Mouse (Mus musculus) layer of hippocampus, adult 2 months (tissue): ENCODE measurements around the gene Ccnd3. TPM values are rescaled to one million over a fixed set of nuclear protein-coding genes. Genes with fewer than 3 reads are reported as not detected.

Experiments used
- DNase-seq, 2 experiments: peaks; one replicate each; pipeline ENCODE4 v3.0.0; 2022; ENCODE audit warnings: low spot score in 2 of 2
- H3K27ac ChIP-seq: fragments of 200-600 bp; 2 replicates; pipeline ENCODE4 v1.8.1; 2022
- H3K4me3 ChIP-seq: fragments of 200-600 bp; 2 replicates; pipeline ENCODE4 v1.8.1; 2022; ENCODE audit warnings: mild to moderate bottlenecking
- CTCF ChIP-seq: fragments of 200-600 bp; conservative IDR thresholded peaks from 2 replicates; pipeline ENCODE4 v1.8.1; 2022; ENCODE audit warnings: antibody characterized with exemption, mild to moderate bottlenecking, moderate library complexity
- total RNA-seq, 2 experiments: library from RNA; stranded (reverse); gene quantifications; 2 replicates each; pipeline ENCODE4 v1.2.3; 2021

Ccnd3 gene
- total RNA-seq, 2 experiments from 2014 or later: 33.9 to 41.8 TPM

DNA sequence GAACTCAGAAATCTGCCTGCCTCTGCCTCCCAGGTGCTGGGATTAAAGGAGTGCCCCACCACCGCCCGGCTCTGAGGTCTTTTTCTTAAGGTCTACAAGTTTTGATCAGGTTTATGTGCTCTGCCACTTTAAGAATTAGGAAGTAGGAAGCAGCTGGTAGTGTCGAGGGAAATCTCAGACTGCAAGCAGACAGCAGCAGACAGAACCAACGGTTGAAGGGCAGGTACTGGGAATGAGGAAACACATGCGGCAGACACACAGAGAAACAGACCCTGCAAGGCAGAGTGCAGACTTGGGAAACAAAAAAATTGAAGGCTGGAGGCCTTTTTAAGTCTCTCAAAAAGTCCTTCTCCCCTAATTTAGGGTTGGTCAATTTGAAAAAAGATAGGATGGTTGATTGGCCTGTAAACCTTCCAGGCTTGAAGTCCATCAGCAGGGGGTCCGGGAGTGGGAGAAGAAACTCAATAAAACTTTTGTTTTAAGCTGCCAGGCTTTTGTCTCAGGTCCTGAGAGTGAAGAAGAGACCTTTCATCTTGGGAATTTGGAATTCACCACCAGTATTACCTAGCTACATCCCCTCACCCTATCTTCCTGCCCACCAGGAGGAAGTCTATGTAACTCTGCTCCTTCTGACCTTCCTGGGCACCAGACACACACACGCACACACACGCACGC is 4.3 kb downstream of the Ccnd3 start:
- no peak for DNase-seq
- no peak for TF ChIP-seq CTCF
- Histone ChIP-seq H3K4me3 (no peak overlapping the region), H3K27ac (peak overlapping the region; percentile 91)

DNA sequence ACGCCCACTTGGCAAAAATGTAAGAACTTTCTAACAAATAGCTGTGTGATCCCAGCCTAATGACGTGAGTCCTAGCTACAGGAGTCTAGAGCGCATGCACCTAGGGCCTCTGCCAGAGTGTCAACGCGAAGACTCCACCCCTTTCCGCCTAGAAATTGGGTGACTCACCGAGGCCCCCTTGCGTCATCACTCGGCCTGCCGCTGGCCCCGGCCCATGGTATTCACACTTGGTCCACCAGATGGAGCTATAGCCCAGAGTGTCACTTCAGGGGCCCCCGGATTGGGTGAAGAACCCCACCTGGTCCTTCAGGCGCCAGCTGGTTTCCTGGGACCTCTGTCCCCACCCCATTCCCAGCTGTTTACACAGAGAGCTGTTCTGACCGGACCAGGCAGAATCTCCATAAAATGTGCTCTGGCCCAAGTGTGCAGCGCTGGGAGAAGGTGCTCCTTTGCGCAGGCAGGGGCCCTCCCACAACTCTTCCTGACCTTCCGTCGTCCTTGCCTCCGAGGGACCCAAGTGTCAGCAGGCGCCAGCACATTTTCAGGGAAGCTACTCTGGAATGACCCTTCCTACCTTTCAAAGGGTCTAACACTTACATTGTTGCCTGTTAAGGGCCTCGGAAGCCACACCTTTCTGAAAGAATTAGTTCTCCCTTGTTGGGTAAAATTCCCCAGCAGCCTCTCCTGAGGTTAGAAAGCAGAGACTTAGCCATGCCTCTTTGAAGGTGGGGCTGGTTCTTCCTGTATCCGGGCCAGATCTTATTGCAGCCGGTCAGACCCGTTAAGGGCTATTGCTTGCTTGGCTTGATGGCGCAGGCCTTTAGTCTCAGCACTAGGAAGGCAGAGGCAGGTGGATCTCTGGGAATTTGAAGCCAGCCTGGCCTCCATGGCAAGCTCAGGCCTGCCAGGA is 6.5 kb downstream of the Ccnd3 start:
- peak; percentile 95 to 98 for DNase-seq
- H3K4me3 ChIP-seq: peak overlapping the region; percentile 45
- H3K27ac ChIP-seq: peak overlapping the region; percentile 93
- peak; percentile 99 for TF ChIP-seq CTCF

DNA sequence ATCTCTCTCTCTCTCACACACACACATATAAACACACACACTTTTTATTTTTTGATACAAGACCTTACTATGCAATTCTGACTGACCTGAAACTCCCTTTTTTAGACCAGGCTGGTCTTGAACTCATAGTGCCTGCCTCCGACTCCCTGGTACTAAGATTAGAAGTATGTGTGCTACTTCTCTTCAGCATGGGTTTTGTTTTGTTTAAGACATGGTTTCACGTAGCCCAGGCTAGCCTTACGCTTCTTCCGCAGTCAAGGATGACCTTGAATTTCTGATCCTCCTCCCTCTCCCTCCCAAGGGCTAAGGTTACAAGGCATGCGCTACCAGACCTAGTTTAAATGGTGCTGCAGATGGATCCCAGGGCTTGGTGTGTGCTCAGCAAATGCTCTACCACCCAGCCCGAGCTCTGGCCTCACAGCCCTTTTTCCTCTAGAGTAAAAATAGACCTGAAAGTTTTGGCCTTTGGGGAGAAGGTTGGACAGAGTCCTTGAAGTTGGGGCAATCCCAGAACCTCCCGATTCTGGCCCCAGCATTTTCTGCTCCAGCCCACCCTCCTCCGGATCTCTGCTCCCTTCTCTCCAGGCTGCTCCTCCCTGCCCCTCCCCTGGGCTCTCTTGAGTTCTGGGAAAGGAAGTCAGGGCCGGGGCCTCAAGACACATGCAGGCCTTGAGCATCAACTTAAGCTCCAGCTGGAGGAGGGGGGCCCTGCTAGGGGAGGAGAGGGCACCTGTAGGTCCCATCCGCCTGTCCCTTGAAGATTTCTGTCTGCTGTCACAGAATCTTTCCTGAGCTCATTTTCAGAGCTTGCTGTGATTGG is 8.3 kb downstream of the Ccnd3 start:
- no peak overlapping the region for H3K27ac ChIP-seq
- H3K4me3 ChIP-seq: no peak overlapping the region
- no peak for DNase-seq
- TF ChIP-seq CTCF: no peak

DNA sequence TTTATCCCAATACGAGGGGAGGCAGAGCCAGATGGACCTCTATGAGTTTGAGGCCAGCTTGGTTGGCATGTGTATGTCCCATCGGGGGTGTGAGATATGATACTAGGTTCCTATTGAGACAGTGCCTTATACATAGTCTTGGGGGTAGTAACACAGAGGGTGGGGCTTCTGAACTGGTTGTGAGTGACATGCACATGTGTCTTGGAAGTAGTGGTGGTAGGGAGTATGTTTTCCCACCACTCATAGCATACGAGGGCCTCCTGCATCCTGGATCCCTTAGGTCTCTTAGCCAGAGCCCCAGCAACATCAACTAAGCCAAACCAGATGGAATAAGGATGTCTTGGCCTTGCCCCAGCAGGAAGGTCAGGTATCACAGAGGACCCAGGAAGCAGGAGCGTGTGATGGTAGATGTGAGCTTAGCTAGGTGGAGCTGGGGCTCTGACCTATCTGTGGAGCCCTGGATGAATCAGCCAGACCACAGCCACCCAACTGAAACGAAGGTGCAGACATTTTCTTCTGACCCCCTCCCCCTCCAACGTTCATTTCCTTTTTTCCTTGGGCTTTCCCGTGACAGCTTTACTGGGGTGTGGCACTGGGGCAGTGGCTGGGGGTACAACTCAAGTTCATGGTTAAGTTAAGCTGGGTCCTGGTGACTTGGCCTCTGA is 10.5 kb downstream of the Ccnd3 start:
- TF ChIP-seq CTCF: no peak
- DNase-seq: no peak
- Histone ChIP-seq H3K4me3 (no peak overlapping the region), H3K27ac (no peak overlapping the region)

DNA sequence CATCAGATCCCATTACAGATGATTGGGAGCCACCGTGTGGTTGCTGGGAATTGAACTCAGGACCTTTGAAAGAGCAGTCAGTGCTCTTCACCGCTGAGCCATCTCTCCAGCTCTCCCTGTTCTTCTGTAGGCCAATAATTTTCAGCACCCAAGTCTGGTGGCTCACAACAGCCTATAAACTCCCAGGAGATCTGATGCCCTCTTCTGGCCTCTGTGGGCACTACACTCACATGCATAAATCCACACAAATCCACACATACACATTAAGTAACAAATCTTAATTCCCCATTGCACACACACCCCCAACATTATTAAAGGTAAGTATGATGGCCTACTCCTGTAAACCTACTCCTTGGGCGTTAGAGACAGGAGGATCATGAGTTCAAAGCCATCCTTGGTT is 11.4 kb downstream of the Ccnd3 start:
- no peak for DNase-seq
- Histone ChIP-seq H3K27ac (no peak overlapping the region), H3K4me3 (no peak overlapping the region)
- TF ChIP-seq CTCF: peak; percentile 44

DNA sequence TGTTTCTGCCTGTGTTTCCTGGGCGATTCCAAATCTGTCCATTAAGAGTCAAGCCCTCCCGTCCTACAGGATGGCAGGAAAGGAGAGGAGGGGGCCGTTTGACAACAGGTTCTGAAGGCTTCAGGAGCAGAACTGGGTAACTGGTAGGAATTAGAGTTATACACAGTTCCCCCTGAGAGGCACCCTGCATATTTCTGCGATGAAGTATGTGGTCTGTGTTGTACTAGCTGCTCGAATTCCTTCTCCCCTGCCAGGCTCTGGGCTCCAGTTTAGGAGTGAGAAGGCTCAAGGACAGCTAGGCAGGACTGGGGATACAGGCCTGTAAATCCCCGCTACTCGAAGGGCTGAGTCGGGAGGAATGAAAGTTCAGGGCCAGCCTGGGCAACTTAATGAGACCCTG is 13.4 kb downstream of the Ccnd3 start:
- no peak for DNase-seq
- Histone ChIP-seq H3K27ac (no peak overlapping the region), H3K4me3 (no peak overlapping the region)
- no peak for TF ChIP-seq CTCF

DNA sequence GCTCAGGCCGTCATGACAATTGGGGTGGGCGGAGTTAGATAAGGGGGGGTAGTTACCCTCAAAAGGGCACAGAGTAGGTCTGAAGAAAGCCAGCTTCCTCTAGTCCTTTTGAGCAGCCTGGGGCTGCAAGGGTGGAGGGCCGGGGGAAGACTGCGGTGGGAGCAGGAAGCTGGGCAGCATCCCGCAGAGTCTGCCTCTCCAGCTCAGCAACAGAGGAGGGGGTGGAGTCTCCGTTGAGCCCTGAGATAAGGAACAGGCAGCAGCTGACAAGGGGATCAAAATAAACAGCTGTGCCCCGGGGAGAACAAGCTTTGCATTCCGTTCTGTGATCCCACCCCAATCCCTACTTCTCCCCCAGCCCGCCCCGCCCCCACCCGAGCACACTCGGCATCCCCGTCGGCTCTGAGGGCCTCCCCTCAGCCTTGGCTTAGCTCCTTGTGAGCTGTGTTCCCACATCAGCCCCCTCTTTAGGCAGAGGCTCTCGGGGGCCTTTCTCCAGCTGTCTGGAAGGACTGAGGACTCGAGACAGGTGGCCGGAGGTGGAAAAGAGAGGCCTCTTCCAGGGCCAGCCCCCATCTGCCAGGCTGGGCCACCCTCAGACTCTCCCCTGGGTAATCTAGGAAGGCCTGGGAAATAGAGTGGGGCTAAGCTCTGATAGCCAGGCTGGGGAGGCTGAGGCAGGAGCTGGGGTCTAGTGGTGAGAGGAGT is 16.9 kb downstream of the Ccnd3 start:
- TF ChIP-seq CTCF: no peak
- peak overlapping the region; percentile 86 for H3K27ac ChIP-seq
- peak overlapping the region; percentile 26; the same call in 1 of the 2 replicates for H3K4me3 ChIP-seq
- DNase-seq: peak; percentile 34 to 48

DNA sequence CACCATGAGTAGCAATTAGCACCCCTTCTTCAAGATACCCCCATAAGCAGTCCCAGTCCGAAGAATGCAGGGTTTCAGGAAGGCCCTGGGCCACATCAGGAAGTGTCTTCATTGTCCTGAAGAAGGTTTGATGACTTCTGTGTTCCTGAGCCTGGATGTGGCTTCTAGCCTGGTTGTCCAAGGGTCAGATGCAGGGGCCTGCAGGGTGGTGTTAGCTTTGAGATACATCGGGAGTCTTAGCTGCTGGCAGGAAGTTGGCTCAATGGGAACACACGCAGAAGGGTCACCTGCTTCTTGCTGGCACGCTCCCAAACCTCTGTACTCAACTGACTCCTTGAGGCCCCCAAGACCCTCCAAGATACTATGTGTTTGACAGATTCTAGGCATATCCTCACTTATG is 17.7 kb downstream of the Ccnd3 start:
- DNase-seq: no peak
- Histone ChIP-seq H3K4me3 (no peak overlapping the region), H3K27ac (peak overlapping the region; percentile 86)
- no peak for TF ChIP-seq CTCF

DNA sequence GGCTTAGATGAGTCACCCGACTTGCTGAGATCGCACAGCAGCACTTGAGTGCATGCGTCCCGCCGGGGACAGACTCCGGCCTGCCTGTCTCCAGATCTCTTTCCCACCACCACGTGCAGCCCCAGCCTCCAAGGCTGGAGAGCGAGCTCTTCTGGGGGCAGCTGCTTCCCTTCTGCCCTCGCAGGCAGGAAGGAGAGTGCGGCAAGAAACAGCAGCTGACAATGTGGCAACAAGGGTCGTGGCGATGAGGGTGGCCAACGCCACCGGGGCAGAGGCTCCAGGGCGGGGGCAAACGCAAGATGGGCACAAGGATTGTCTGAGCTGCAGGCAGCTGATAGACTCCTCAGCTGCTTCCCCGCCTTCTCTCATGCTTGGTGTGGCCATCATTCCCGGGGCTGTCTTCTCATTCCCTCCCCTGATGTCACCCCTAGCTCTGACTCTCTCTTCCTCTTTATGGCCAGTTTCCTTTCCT is 18.4 kb downstream of the Ccnd3 start:
- no peak for TF ChIP-seq CTCF
- H3K27ac ChIP-seq: peak overlapping the region; percentile 86

DNA sequence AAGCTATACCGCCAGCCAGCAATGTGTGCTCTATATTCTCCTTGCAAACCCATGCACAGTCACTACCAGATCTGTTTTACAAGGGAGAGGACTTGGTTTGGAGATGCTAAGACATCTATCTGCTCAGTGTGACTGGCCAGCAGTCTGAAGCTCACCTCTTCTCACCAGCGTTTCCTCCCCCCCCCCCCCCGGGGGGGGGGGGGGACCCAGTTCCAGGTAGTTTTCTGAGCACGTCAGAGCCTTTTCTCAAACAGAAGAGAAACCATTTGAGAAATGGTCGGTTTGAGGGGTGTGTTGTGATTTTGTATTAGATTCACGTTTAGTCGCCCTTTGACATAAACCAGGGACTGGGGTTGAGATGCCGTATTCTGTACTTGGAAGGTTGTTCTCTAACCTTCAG is 19.2 kb downstream of the Ccnd3 start:
- Histone ChIP-seq H3K4me3 (no peak overlapping the region), H3K27ac (no peak overlapping the region)
- no peak for DNase-seq
- TF ChIP-seq CTCF: no peak

More for the DNA sequence above, 18.4 kb downstream of the Ccnd3 start:
- no peak overlapping the region for H3K4me3 ChIP-seq
- no peak for DNase-seq

DNA sequence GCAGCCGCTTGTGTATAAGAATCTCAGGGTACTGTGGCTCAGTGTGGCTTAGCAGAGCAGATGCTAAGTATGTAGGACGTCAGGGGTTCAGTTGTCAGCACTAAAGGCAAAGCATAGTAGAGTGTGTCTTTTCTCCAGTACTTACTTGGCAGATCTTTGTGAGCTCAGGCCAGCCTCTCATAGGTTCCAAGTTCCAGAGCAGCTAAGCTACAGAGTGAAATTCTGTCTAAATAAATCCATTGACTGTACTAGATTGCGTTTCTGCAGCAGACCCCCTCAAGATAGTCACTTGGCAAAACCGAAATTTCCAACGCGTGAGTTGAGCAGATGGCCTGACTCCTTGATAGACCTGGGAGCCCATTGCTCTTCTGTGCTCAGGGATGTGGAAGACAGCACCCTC is 20.1 kb downstream of the Ccnd3 start:
- no peak overlapping the region for H3K4me3 ChIP-seq
- TF ChIP-seq CTCF: no peak
- no peak overlapping the region for H3K27ac ChIP-seq
- no peak for DNase-seq
